Mouse (Mus musculus) adrenal gland, postnatal 10 days (tissue): ENCODE measurements around the gene N4bp1. TPM values are rescaled to one million over a fixed set of nuclear protein-coding genes. Genes with fewer than 3 reads are reported as not detected.

Source experiments
- DNase-seq: peaks from one replicate; pipeline ENCODE4 v3.0.0; 2021; ENCODE audit warnings: mixed read lengths
- total RNA-seq, 2 experiments: library from RNA; stranded (reverse); gene quantifications; 2 replicates each; pipeline ENCODE4 v1.2.3; 2021

The N4bp1 gene
- total RNA-seq, 2 experiments from 2014 or later = 24.2 to 30.1 TPM

- no peak for DNase-seq
Observed at GRCm38 (mm10) chr8:86853989-86854373, 31.1 kb downstream of the N4bp1 start.

- DNase-seq = no peak
Observed at GRCm38 (mm10) chr8:86853266-86853988, 31.6 kb downstream of the N4bp1 start.

- DNase-seq = no peak
Observed at GRCm38 (mm10) chr8:86852491-86852890, 32.6 kb downstream of the N4bp1 start.

GRCm38 (mm10) chr8:86848876-86849275, 36.2 kb downstream of the N4bp1 start:
- DNase-seq = no peak

GRCm38 (mm10) chr8:86848401-86848800, 36.7 kb downstream of the N4bp1 start:
- no peak for DNase-seq

GRCm38 (mm10) chr8:86847091-86847490, 38.0 kb downstream of the N4bp1 start:
- DNase-seq = no peak

GRCm38 (mm10) chr8:86845875-86846274, 39.2 kb downstream of the N4bp1 start:
- no peak for DNase-seq

GRCm38 (mm10) chr8:86844856-86845255, 40.2 kb downstream of the N4bp1 start:
- no peak for DNase-seq

- peak; percentile 44 for DNase-seq
Observed at GRCm38 (mm10) chr8:86843896-86844295, 41.2 kb downstream of the N4bp1 start.

GRCm38 (mm10) chr8:86841556-86842309, 43.3 kb downstream of the N4bp1 start:
- no peak for DNase-seq

- DNase-seq = no peak
Observed at GRCm38 (mm10) chr8:86840120-86840693, 44.9 kb downstream of the N4bp1 start.

GRCm38 (mm10) chr8:86838707-86839438, 46.2 kb downstream of the N4bp1 start:
- DNase-seq = no peak

- no peak for DNase-seq
Observed at GRCm38 (mm10) chr8:86837234-86837633, 47.8 kb downstream of the N4bp1 start.

GRCm38 (mm10) chr8:86835881-86836280, 49.2 kb downstream of the N4bp1 start:
- DNase-seq = no peak

- no peak for DNase-seq
Observed at GRCm38 (mm10) chr8:86834496-86835260, 50.4 kb downstream of the N4bp1 start.

GRCm38 (mm10) chr8:86833937-86834336, 51.1 kb downstream of the N4bp1 start:
- DNase-seq = no peak

- no peak for DNase-seq
Observed at GRCm38 (mm10) chr8:86828925-86829324, 56.1 kb downstream of the N4bp1 start.

GRCm38 (mm10) chr8:86827199-86827598, 57.9 kb downstream of the N4bp1 start:
- DNase-seq = no peak

- no peak for DNase-seq
Observed at GRCm38 (mm10) chr8:86826538-86826937, 58.5 kb downstream of the N4bp1 start.

- no peak for DNase-seq
Observed at GRCm38 (mm10) chr8:86825674-86826448, 59.2 kb downstream of the N4bp1 start.

- no peak for DNase-seq
Observed at GRCm38 (mm10) chr8:86824735-86825134, 60.3 kb downstream of the N4bp1 start.
